Mouse (Mus musculus) kidney, adult 2 months (tissue): Measurements from ENCODE around the gene Kif1a. TPM values are rescaled to one million over a fixed set of nuclear protein-coding genes. Genes with fewer than 3 reads are reported as not detected.

Experiments used
- DNase-seq: peaks from one replicate; pipeline ENCODE4 v3.0.0; 2021
- H3K27ac ChIP-seq: fragments of 200-500 bp; 2 replicates; pipeline ENCODE4 v1.5.1; 2012; ENCODE audit warnings: low read depth, low read length, control low read depth, inconsistent platforms; ENCODE audit not compliant: insufficient read depth
- H3K27me3 ChIP-seq: fragments of 200-500 bp; replicated peaks from 2 replicates; pipeline ENCODE4 v1.6.1; 2012; ENCODE audit warnings: mild to moderate bottlenecking, moderate library complexity, low read length, inconsistent platforms; ENCODE audit not compliant: control insufficient read depth, insufficient read depth
- H3K36me3 ChIP-seq: fragments of 200-500 bp; 2 replicates; pipeline ENCODE4 v1.6.1; 2012; ENCODE audit warnings: mild to moderate bottlenecking, moderate library complexity, low read length, inconsistent platforms; ENCODE audit not compliant: control insufficient read depth, insufficient read depth
- H3K4me1 ChIP-seq: fragments of 200-500 bp; 2 replicates; pipeline ENCODE4 v1.6.1; 2011; ENCODE audit warnings: low read length; ENCODE audit not compliant: control insufficient read depth, insufficient read depth
- H3K4me3 ChIP-seq: fragments of 200-500 bp; 2 replicates; pipeline ENCODE4 v1.5.1; 2011; ENCODE audit warnings: mild to moderate bottlenecking, low read depth, low read length, control low read depth; ENCODE audit not compliant: insufficient read depth
- CTCF ChIP-seq: fragments of 200-500 bp; conservative IDR thresholded peaks from 2 replicates; pipeline ENCODE4 v1.5.1; 2011; ENCODE audit warnings: low read depth, mild to moderate bottlenecking, control low read depth, low read length, moderate library complexity, mixed read lengths; ENCODE audit not compliant: insufficient read depth, insufficient read length
- POLR2A ChIP-seq: fragments of 200-500 bp; IDR thresholded peaks from one replicate; pipeline ENCODE4 v1.6.1; 2011; ENCODE audit warnings: low read depth, low read length, control low read depth
- WGBS: fragments of 180-500 bp; shearing (Covaris S2); methylation state at CpG from one replicate; pipeline ENCODE4 v1.1.7; 2018; 5-methylcytosine and 5-hydroxymethylcytosine counted together
- polyA plus RNA-seq: library from polyadenylated mRNA; depleted of rRNA; stranded (reverse); fragments of >200 nt; gene quantifications from 2 replicates; pipeline ENCODE4 v1.2.3, GENCODE M21; 2012

Kif1a gene
- polyA plus RNA-seq, 1 experiment = 1.3 TPM

GRCm38 (mm10) chr1:93092582-93092981 is 9.2 kb downstream of the Kif1a start:
- no peak for DNase-seq
- 94% methylated on average over 3 of the region's 3 CpGs for WGBS
- Histone ChIP-seq H3K27me3 (no peaks in the 10 kb centered on the region), H3K4me1 (no peaks in the 10 kb centered on the region), H3K4me3 (no peak overlapping the region), H3K27ac (no peak overlapping the region), H3K36me3 (no peaks in the 10 kb centered on the region)
- TF ChIP-seq CTCF = no peak
- TF ChIP-seq POLR2A = no peak

- TF ChIP-seq POLR2A (no peak), CTCF (no peak)
- 66% methylated on average over 6 of the region's 6 CpGs for WGBS
- Histone ChIP-seq H3K36me3 (no peaks in the 10 kb centered on the region), H3K27ac (no peak overlapping the region), H3K27me3 (no peaks in the 10 kb centered on the region), H3K4me1 (no peaks in the 10 kb centered on the region), H3K4me3 (no peak overlapping the region)
- DNase-seq = no peak
Observed at GRCm38 (mm10) chr1:93085136-93085535, 16.6 kb downstream of the Kif1a start.

- H3K4me1 ChIP-seq = no peaks in the 10 kb centered on the region
- DNase-seq = no peak
- H3K27ac ChIP-seq = no peak overlapping the region
- 73% methylated on average over 12 of the region's 12 CpGs for WGBS
- no peak for TF ChIP-seq POLR2A
- no peaks in the 10 kb centered on the region for H3K36me3 ChIP-seq
- no peak overlapping the region for H3K4me3 ChIP-seq
- H3K27me3 ChIP-seq = no peaks in the 10 kb centered on the region
Observed at GRCm38 (mm10) chr1:93083420-93084285, 18.1 kb downstream of the Kif1a start.

- Histone ChIP-seq H3K36me3 (no peaks in the 10 kb centered on the region), H3K4me3 (no peak overlapping the region), H3K27ac (no peak overlapping the region), H3K27me3 (no peaks in the 10 kb centered on the region), H3K4me1 (no peaks in the 10 kb centered on the region)
- no peak for TF ChIP-seq CTCF
- no peak for TF ChIP-seq POLR2A
- WGBS = 54% methylated on average over 8 of the region's 8 CpGs
- no peak for DNase-seq
Observed at GRCm38 (mm10) chr1:93082121-93082520, 19.6 kb downstream of the Kif1a start.

GRCm38 (mm10) chr1:93080930-93081589 is 20.7 kb downstream of the Kif1a start:
- Histone ChIP-seq H3K4me1 (no peaks in the 10 kb centered on the region), H3K27ac (no peak overlapping the region), H3K36me3 (no peaks in the 10 kb centered on the region), H3K27me3 (no peaks in the 10 kb centered on the region), H3K4me3 (no peak overlapping the region)
- TF ChIP-seq CTCF (peak; percentile 84), POLR2A (no peak)
- peak; percentile 32 for DNase-seq
- WGBS = 75% methylated on average over 3 of the region's 3 CpGs

GRCm38 (mm10) chr1:93079602-93080001 is 22.1 kb downstream of the Kif1a start:
- H3K4me3 ChIP-seq = no peak overlapping the region
- 93% methylated on average over 3 of the region's 3 CpGs for WGBS
- no peaks in the 10 kb centered on the region for H3K4me1 ChIP-seq
- no peak for TF ChIP-seq POLR2A
- no peak for TF ChIP-seq CTCF
- no peak overlapping the region for H3K27ac ChIP-seq
- no peak for DNase-seq
- no peaks in the 10 kb centered on the region for H3K36me3 ChIP-seq
- no peaks in the 10 kb centered on the region for H3K27me3 ChIP-seq

GRCm38 (mm10) chr1:93072279-93072865 is 29.4 kb downstream of the Kif1a start:
- no peaks in the 10 kb centered on the region for H3K27me3 ChIP-seq
- WGBS = 86% methylated on average over 2 of the region's 2 CpGs
- no peaks in the 10 kb centered on the region for H3K4me1 ChIP-seq
- no peak overlapping the region for H3K4me3 ChIP-seq
- no peaks in the 10 kb centered on the region for H3K36me3 ChIP-seq
- no peak for DNase-seq
- H3K27ac ChIP-seq = no peak overlapping the region
- peak; percentile 62 for TF ChIP-seq CTCF
- no peak for TF ChIP-seq POLR2A
